Mouse (Mus musculus) brain, adult 10 weeks (tissue): ENCODE results near the gene Fut1. TPM values are rescaled to one million over a fixed set of nuclear protein-coding genes. Genes with fewer than 3 reads are reported as not detected.

Experiments
- polyA plus RNA-seq: library from polyadenylated mRNA; stranded (reverse); fragments of 350-450 nt; fragmentation: Illumina TruSeq; extraction: RNeasy Lipid Tissue Mini Kit (QIAGEN cat#74804); gene quantifications from one replicate; pipeline ENCODE4 v1.2.3, GENCODE M21; 2015; ENCODE audit warnings: low read depth, low replicate concordance

The Fut1 gene
- polyA plus RNA-seq, result not detected

GRCm38 (mm10) chr7:45617042-45617695, at the start of gene Fut1:
TSS of gene Fut1 (plus strand) at chr7:45617289.

GRCm38 (mm10) chr7:45570103-45570741, 46.9 kb upstream of the Fut1 start, which contains the start of gene Bcat2:
TSS of gene Bcat2 (plus strand) at chr7:45570153.

GRCm38 (mm10) chr7:45621443-45621842, 4.4 kb downstream of the Fut1 start, which contains the start of gene Izumo1:
TSS of gene Izumo1 (plus strand) at chr7:45621811.

GRCm38 (mm10) chr7:45627261-45627660, 10.2 kb downstream of the Fut1 start, which contains the start of gene Rasip1:
TSS of gene Rasip1 (plus strand) at chr7:45627488.

GRCm38 (mm10) chr7:45639561-45640027, 22.5 kb downstream of the Fut1 start, which contains the start of gene Mamstr:
TSS of gene Mamstr (plus strand) at chr7:45639977.

GRCm38 (mm10) chr7:45666161-45666560, 49.1 kb downstream of the Fut1 start, which contains the start of gene Fut2:
TSS of gene Fut2 (minus strand) at chr7:45666394.

Other genes with a start within 250 kb of the Fut1 start
- gene Lin7b, start 246.7 kb upstream of the Fut1 start, polyA plus RNA-seq, result 167 TPM
- 309 TPM for gene Snrnp70, start 221.5 kb upstream of the Fut1 start, polyA plus RNA-seq
- not detected for gene Kcna7, start 211.6 kb upstream of the Fut1 start, polyA plus RNA-seq
- not detected for gene Ntf5, start 203.6 kb upstream of the Fut1 start, polyA plus RNA-seq
- gene Lhb, start 196.5 kb upstream of the Fut1 start, polyA plus RNA-seq, result not detected
- 14.8 TPM for gene Gys1, start 182.4 kb upstream of the Fut1 start, polyA plus RNA-seq
- 40.3 TPM for gene Ruvbl2, start 179.2 kb upstream of the Fut1 start, polyA plus RNA-seq
- 586 TPM for gene Ftl1, start 157.4 kb upstream of the Fut1 start, polyA plus RNA-seq
- 77.2 TPM for gene Bax, start 150.4 kb upstream of the Fut1 start, polyA plus RNA-seq
- gene Tulp2, start 135.4 kb upstream of the Fut1 start, polyA plus RNA-seq, result 0.27 TPM
- not detected for gene Gm45808, start 130.5 kb upstream of the Fut1 start, polyA plus RNA-seq
- 6.1 TPM for gene Dhdh, start 128.5 kb upstream of the Fut1 start, polyA plus RNA-seq
- 90.0 TPM for gene Nucb1, start 106.9 kb upstream of the Fut1 start, polyA plus RNA-seq
- 17.3 TPM for gene Ppp1r15a, start 91.0 kb upstream of the Fut1 start, polyA plus RNA-seq
- gene Plekha4, start 91.0 kb upstream of the Fut1 start, polyA plus RNA-seq, result 2.7 TPM
- not detected for gene Hsd17b14, start 62.4 kb upstream of the Fut1 start, polyA plus RNA-seq
- gene Bcat2, start 47.1 kb upstream of the Fut1 start, polyA plus RNA-seq, result 17.1 TPM
- not detected for gene Fgf21, start 1.8 kb upstream of the Fut1 start, polyA plus RNA-seq
- not detected for gene Izumo1, start 4.5 kb downstream of the Fut1 start, polyA plus RNA-seq
- gene Rasip1, start 10.2 kb downstream of the Fut1 start, polyA plus RNA-seq, result 4.0 TPM
- gene Mamstr, start 22.7 kb downstream of the Fut1 start, polyA plus RNA-seq, result 4.0 TPM
- 0.31 TPM for gene Fut2, start 49.1 kb downstream of the Fut1 start, polyA plus RNA-seq
- gene Ntn5, start 66.7 kb downstream of the Fut1 start, polyA plus RNA-seq, result 5.4 TPM
- gene Sec1, start 77.1 kb downstream of the Fut1 start, polyA plus RNA-seq, result 1.1 TPM
- gene Car11, start 82.6 kb downstream of the Fut1 start, polyA plus RNA-seq, result 234 TPM
- gene Dbp, start 87.8 kb downstream of the Fut1 start, polyA plus RNA-seq, result 80.7 TPM
- gene Rpl18, start 98.2 kb downstream of the Fut1 start, polyA plus RNA-seq, result 458 TPM
- 18.2 TPM for gene Sphk2, start 100.7 kb downstream of the Fut1 start, polyA plus RNA-seq
- gene Fam83e, start 103.9 kb downstream of the Fut1 start, polyA plus RNA-seq, result not detected
- gene Spaca4, start 108.5 kb downstream of the Fut1 start, polyA plus RNA-seq, result not detected
- gene Lmtk3, start 166.4 kb downstream of the Fut1 start, polyA plus RNA-seq, result 101 TPM
- gene Sult2b1, start 167.4 kb downstream of the Fut1 start, polyA plus RNA-seq, result 17.1 TPM
- gene Cyth2, start 197.3 kb downstream of the Fut1 start, polyA plus RNA-seq, result 173 TPM
- 2.9 TPM for gene Kcnj14, start 207.5 kb downstream of the Fut1 start, polyA plus RNA-seq
- gene Grwd1, start 213.7 kb downstream of the Fut1 start, polyA plus RNA-seq, result 15.6 TPM